Mouse (Mus musculus): ENCODE measurements around the gene Zfp704.

Gene Zfp704

DNA sequence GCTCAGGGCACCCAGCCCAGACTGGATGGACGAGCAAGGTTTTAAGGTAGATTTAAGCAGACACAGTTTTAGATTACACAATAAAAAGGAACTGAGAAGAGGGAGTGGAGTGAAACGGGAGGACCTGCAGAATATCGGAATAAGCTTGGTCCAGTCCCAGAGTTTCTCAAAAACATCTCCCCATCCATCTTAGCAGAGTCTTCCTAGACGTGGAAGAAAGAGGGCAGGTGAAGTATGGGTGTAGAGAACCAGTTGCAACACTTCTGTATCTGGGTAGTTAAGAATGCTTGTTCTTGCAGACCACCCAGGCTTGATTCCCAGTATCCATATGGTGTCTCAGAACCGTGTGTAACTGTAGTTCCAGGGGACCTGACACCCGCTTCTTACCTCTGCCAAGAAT is 149.6 kb downstream of the Zfp704 start:
- in situ Hi-C loops (cut with MboI, MseI) = loop anchor here (10.0 kb wide), 1 partner anchor 375 kb away; no protein-coding TSS in a partner anchor

DNA sequence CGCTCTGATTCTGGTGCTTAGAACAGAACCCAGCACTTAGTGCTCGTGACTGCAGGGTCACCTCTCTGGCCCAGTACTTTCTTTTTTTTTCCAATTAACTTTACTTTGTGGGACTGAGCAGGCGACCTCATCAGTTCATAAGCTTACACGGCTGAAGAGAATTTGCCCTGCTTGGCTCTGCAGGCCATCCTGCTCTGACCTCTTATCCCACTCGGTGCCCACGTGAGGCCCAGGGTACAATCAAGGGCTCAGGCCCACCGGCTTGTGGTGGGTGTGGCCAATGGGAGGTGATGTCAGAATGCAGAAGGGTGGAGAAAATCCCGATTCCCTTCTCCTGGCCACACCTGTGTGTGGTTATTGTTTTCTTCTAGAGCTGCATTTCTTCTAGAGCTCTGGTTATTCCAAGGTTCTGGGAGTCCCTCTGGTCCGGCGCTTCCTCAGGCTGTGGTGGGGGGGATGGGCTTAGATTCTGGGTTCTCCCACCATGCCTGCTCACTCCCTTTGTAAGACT is 153.4 kb downstream of the Zfp704 start:
- in situ Hi-C loops (cut with MboI, MseI) = no loop called here

DNA sequence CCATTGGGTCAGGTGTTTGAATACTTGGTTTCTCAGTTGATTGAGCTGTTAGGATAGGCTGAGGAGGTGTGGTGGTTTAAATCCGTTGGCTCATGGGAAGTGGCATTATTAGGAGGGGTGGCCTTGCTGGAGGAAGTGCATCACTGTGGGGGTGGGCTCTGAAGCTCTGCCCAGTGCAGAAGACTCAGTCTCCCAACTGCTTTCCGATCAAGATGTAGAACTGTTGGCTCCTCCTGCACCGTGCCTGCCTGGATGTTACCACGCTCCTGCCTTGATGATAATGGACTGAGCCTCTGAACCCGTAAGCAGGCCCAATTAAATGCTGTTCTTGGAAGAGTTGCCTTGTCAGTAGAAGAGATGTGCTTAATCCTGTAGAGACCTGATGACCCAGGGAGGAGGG is 154.5 kb downstream of the Zfp704 start:
- in situ Hi-C loops (cut with MboI, MseI) = no loop called here

DNA sequence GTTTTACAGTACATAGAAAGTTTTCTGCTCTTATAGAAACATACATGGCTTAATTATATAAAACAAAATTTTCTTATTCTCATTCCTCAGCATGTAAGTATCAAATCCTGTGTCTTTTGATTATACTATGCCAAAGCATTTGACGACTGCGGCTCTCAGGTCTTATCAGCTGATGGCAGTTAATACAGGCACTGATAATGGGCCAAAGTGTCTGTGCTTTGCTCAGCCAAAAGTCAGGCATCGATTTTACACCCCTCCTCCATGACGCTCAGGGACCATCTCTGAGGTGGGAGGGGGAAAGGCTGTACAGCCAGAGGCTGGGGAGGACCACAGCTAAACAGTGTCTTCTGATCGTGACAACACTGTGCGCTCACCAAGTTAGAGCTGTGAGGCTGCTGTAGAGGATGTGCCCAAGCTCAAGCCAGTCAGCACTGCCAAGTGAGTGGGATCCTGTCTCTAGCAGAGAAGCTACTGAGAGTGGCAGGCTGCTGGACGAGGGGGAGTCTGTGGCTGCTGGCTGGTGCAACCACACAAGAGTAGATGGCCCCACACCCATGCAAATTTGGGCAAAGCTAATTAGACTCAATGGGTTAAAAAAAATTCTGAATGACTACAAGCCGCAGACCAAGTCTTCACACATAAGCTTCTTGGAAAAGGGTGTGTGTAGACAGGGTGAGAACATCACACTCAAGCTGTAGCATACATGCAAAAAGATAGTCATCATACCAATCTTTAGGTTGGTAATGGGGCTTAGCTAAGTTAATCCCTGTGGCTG is 155.1 kb downstream of the Zfp704 start:
- in situ Hi-C loops (cut with MboI, MseI) = no loop called here

DNA sequence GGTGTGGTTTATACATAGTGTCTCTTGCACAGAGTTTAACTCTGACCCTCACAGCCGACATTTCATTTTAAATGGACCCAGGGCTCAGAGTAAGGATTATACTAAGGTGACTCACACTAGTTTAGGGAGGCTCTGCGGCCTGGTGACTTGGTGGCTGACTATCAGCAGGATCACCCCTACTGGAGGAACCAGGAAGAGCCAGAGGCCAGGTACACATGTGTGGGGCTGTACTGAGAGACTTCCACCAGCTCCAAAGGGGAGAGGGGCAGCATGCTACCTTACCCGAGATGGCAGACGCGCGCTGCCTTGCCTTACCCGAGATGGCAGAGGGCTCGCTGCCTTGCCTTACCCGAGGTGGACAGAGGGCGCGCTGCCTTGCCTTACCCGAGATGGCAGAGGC is 159.4 kb downstream of the Zfp704 start:
- in situ Hi-C loops (cut with MboI, MseI) = no loop called here

DNA sequence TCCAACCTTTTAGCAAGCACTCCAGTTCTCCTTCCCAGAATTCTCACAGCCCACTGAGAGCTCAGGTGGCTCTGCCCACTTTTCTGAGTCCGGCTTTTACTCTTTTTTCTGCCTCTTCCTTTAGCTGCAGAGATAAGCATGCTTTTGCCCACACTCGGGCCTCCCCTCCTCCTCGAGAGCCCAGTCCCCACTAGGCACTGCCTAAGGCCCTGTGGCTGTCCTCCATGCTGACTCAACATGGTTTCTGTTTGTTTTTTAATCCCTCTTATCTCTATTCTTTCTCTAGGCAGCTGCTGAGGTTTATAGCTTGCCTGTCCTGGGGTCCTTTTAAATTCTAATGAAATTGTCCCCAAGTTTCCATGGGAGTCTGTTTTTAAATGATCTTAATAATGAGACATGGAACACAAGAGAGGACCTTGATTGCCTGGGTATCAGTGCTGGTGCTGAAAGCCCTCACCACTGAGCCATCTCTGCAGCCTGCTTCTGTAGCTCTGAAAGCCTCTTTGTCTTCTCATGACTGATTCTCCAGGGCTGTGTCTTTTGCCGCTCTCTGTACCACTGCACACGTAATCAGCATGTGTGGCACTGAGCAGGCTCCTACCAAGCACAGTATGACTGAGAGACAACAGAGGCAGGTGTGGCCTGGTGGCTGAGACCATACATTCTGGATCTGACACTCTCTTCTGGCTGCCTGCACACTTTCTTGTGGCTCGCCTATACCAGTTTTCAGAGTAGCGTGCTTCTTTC is 160.5 kb downstream of the Zfp704 start:
- in situ Hi-C loops (cut with MboI, MseI) = loop anchor here (10.0 kb wide), 1 partner anchor 825 kb away; no protein-coding TSS in a partner anchor

DNA sequence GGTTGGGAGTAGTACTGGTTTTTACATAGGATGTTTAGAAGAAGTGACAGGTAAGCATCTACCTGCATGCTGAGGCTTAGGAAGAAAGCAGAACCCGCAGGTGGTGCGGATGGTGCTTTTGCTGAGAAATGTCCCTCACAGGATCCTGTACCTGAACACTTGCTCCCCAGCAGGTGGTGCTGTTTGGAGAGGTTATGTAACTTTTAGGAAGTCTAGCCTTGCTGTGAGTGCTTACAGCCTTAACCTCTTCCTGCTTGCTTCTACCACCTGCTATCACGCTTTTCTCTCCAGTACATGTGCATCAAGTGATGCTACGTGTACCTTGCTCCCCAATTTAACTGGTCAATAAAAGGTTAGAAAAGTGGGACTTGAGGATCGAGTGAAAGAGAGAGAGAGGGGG is 161.3 kb downstream of the Zfp704 start:
- in situ Hi-C loops (cut with MboI, MseI) = loop anchor here (10.0 kb wide), 1 partner anchor 824 kb away; no protein-coding TSS in a partner anchor

DNA sequence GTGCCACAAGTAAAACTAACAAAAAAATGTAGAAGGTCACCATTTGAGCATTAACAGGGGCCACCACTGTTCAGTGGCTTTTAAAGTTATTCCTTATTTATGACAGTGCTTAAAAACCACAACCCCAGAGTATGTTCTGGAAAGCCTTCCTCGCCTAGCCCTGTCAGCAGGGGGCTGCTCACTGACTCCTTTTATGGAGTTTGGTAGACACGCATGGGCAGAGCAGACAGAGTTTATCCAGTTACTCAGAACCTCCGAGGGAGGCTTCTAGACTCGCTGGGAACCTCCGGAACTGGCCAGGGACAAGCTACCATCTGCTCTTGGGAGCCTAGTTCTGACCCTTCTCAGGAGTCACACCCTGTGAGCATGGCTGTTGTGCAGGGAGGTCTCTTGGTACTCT is 165.3 kb downstream of the Zfp704 start:
- in situ Hi-C loops (cut with MboI, MseI) = loop anchor here (10.0 kb wide), 1 partner anchor 820 kb away; no protein-coding TSS in a partner anchor

DNA sequence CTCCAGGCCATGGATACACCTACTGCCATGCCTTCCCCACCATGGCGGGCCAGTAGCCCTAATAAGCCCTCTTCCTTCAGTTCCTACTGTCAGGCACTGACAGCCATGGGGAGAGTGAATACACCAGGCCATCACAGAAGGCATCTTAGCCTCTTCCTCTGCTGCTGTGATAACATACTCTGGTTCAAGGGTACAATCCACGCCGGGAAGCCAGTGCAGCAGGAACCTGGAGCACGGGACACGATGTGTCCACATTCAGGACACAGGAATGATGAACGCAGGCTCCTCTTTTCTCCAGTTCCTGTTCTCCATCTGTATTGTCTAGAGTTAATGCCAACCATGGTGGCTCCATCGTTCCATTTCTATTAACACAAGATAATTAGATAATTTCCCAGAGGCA is 165.9 kb downstream of the Zfp704 start:
- in situ Hi-C loops (cut with MboI, MseI) = loop anchor here (10.0 kb wide), 1 partner anchor 819 kb away; no protein-coding TSS in a partner anchor

DNA sequence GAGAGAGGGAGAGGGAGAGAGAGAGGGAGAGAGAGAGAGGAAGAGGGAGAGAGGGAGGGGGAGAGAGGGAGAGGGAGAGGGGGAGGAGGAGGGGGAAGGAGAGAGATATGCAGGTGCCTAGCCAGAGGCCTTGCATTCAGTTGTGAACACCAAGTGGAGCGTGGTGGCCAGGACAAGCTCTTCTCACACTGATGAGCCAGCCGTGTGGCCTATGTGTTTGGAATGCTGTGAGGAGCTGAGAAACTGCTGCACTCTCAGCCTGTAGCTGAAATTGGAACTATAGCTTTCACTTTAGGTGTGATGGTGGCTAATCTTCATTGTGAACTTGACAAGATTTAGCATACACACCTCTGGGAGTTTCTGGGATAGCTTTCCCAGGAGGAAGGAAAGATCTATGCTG is 166.4 kb downstream of the Zfp704 start:
- in situ Hi-C loops (cut with MboI, MseI) = loop anchor here (10.0 kb wide), 1 partner anchor 819 kb away; no protein-coding TSS in a partner anchor

DNA sequence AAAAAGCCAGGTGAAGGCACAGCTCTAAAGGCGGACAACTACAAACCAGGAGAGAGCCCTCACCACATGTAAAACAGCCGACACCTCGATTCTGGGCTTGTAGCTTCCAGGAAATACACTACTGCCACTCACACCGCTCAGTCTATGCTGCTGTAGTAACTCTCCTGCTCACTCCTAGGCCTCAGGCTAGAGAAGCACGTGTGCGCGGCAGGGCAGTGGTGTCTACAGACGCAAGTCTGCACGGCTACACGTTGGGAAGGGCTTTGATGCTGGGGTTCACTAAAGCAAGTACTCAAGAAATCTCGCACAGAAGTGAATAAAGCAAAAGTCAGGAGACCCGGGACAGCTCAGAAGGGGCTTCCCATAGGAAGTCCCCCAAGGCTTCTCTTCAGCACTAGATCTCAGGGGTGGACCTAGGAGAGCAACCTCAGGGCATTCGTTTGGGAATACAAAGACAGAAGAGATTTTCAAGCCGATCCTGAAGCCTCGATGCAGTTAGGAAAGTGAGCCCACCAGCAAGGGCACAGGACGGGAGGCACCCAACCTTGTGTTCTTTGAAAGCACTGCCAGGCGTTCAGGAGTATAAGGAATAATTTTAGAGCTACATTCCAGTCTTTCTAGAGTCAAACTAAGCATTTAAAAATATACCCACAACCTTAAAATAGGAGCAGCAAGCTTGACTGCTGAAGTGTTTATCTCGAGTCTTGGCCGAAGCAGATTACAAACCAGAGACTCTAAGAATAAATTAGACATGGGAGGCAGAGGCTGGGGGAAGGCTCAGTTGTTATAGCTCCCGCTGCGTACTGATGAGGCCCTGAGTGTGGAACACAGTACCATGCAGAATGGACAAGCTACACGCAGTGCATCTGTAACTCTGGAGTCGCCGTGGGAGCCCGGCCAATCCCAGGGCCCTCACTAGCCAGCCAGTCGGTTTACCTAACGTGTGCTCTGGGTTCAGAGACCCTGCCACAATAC is 168.0 kb downstream of the Zfp704 start:
- in situ Hi-C loops (cut with MboI, MseI) = loop anchor here (10.0 kb wide), 1 partner anchor 817 kb away; no protein-coding TSS in a partner anchor

DNA sequence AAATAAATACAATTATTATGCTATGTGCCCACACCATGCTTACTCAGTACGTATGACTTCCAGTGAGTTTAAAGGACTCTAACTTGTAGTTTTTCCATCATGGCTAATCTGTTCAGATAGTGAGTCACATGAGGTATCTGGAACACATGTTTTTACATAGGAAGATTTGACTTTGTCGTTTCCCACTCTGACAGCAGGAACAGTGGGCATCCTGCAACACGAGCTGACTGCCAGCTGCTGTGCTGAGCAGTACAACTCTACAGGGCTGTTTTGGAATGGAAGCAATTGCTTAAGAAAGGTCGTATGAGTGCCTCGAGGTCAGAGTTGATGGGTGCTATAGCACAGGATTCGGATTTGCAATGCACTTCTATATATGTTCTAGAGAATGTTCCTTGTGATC is 169.4 kb downstream of the Zfp704 start:
- in situ Hi-C loops (cut with MboI, MseI) = loop anchor here (10.0 kb wide), 1 partner anchor 816 kb away; no protein-coding TSS in a partner anchor

DNA sequence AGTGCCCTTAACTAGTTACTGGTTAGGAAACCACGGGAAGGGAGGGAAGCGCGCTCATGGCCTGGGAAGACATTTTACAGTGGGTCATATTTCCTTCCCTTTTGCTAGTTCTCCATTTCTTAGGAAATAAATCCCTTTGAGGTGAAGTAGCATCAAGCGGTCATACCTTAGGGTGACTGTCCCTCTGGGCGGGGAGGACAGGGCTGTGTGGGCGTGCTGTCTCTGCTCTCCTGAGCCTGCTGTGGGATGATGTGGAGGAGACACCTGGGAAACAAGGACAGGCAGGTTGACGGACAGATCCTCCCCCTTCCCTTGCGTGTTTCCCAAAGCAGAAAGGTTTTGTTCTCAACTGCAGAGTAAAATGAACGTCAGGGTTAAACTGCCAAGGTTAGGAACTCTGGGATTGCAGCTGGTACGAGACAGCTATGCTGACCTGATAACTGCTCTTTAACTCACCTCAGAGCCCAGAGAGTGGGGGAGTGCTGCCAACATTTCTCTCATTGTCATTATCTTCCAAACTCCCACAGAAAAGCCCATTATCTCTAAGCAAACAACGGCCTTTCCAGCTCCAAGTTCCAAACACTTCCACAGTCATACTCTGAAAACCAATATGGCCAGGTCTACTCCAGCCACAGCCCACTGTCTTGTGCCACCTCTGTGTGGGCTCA is 170.1 kb downstream of the Zfp704 start:
- in situ Hi-C loops (cut with MboI, MseI) = loop anchor here (10.0 kb wide), 1 partner anchor 815 kb away; no protein-coding TSS in a partner anchor

DNA sequence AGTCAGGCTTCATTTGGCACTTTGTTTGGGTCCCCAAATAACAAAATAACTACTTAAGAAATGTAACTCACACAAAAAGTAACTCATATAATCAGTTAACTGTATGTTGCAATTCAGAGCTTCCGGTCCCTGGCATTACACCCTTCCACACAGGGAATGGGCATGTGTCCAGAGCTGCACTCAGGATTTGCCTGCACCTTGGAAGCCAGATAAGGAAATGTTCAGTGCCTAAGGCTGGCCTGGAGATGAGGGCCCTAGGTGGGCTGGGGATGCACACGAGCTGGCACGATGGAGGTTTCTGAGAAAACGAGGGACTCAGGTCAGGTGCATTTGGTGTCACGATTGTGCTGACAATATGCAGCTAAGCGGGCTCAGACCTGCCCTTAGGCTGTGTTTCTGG is 173.6 kb downstream of the Zfp704 start:
- in situ Hi-C loops (cut with MboI, MseI) = no loop called here

DNA sequence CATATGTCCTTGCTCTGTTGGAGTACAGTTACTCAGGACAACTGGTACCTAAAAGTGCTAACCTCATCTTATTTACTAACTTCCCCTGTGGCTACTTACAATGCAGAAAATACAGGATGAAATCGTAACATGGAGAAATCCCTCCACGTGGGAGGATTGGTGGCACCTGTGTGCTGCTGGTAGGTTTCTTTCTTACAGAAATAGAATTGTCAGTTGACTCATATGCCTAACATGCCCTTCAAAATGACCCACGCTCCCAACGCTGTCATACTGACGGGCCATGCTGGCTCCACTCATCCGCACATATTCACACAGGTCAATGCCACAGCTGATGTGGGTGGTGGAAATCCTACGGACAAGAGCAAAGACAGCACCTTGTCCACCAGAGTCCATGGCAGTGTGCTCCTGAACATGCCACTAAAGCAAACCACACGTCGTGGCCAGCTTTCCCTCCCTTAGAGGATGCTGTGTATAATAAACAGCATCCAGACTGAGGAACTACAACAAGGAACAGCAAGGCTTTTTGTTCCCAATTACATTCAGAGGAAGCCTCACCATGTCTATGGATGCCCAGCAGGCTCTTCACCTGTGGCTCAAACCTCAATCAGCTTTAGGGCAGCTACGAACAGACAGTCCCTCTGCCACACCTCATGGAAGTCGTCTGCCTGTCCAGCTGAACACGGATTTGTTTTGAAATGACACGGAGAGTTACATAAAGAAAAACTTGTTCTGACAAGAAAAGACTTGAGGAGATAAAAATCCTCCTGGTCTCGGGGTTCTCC is 175.3 kb downstream of the Zfp704 start:
- in situ Hi-C loops (cut with MboI, MseI) = no loop called here

DNA sequence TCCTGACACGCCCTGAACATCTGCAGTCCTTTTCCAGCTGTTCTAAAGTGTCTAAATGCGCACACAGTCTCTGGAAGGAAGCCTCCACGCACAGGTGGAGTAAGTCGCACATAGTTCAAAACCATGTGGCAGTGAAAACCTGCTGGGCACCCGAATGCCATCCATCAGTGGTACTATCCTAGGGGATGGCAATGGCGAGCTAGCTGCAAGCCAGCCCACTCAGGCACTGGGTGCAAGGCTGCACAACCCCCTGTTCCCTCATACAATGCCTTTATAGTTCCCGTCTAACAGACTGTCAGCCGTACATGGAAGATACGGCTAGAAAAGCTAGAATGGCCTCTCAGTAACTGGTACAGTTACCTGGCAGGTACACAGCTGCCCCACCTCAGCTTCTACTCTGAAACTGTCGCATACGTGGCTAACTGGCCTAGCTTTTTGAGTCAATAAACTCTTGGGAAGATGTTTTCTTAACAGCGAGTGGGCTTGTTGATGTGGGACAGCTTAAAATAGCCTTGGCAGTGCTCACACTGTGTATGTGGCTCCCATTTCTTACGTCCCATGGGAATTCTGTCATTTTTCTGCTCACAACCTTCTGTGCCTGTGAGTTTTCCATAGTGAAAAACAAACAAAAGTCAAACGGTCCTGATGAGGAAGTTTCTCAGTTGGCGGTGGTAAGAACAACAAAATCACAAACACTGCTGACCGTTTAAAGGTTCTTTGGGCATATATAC is 176.9 kb downstream of the Zfp704 start:
- in situ Hi-C loops (cut with MboI, MseI) = no loop called here

DNA sequence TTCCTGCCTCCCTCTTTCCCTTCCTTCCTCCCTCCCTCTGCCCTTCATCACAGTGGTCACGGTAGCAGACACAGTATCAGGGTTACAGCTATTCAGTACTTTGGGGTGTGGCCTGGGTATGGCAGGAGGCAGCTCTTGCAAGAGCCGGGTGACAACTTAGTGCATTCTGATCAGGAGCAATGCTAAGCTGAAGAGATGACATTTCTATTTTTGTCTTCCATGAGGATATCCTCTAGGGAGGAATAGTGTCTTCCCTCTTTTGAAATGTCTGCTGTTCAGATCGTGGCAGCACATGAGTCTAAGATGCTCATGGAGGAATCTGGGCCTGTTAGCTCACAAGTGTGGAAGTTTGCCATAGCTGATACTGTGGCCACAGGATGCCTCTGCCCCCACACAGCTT is 177.7 kb downstream of the Zfp704 start:
- in situ Hi-C loops (cut with MboI, MseI) = no loop called here

DNA sequence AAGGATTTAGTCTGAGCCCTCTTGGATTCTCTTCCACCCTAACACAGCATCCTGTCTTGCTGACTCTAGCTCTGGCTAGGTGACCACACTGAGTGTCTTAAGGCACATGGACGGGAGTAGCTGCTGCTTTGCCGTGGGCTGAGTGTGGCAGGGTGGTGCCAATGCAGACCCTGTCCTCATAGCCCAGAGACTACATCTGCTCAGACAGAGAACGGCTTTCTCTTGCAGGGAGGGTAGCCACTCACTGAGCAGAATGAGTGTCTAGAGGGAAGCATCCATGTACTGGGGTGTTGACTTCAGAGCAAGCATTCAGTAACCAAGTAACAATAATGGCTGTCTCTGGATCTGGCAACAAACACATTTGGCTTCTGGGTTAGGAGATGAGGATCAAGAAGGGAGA is 179.9 kb downstream of the Zfp704 start:
- in situ Hi-C loops (cut with MboI, MseI) = no loop called here

DNA sequence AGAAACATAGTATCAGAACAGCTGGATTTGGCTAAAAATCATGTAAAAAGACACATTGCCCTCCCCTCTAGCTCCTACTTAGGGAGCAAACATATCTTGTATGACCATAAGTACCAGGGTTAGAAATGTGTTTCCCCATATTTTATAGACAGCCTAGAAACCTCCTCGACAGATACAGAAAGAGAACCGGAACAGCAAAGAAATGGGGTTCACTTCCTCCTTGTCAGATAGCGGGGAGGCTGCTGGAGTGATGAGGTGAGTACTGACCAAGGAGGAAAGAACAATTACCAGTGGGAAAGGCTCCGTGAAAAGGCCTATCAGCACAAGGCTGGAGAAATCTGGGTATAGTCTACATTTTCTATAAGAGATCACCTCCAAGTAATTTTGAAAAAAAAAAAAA is 182.1 kb downstream of the Zfp704 start:
- in situ Hi-C loops (cut with MboI, MseI) = no loop called here

All from regulatory T cell (primary cell).